Mouse (Mus musculus) heart, embryonic 16.5 days (tissue): ENCODE data around the gene Dusp7. TPM values are rescaled to one million over a fixed set of nuclear protein-coding genes. Genes with fewer than 3 reads are reported as not detected.

Experiments used
- ATAC-seq: fragments of 200-750 bp; cut with Nextera tagmentation; replicated peaks from 2 replicates; pipeline ENCODE4 v1.8.0; 2017; ENCODE audit warnings: moderate number of reproducible peaks; ENCODE audit not compliant: insufficient read depth, low FRiP score; ENCODE audit errors: extremely low read depth
- H3K27ac ChIP-seq: fragments of 300-500 bp; sonication (generic); 2 replicates; pipeline ENCODE4 v1.5.1; 2014; ENCODE audit warnings: mild to moderate bottlenecking, low read length, control low read depth, moderate library complexity
- H3K27me3 ChIP-seq: fragments of 300-500 bp; sonication (generic); 2 replicates; pipeline ENCODE4 v1.6.1; 2014; ENCODE audit warnings: low read length, mixed read lengths; ENCODE audit not compliant: control insufficient read depth, insufficient read depth
- H3K36me3 ChIP-seq: fragments of 300-500 bp; sonication (generic); 2 replicates; pipeline ENCODE4 v1.6.1; 2014; ENCODE audit not compliant: control insufficient read depth, insufficient read depth
- H3K4me1 ChIP-seq: fragments of 300-500 bp; sonication (generic); 2 replicates; pipeline ENCODE4 v1.6.1; 2014; ENCODE audit warnings: low read length, mixed read lengths; ENCODE audit not compliant: control insufficient read depth, insufficient read depth
- H3K4me2 ChIP-seq: fragments of 300-500 bp; sonication (generic); 2 replicates; pipeline ENCODE4 v1.6.1; 2014; ENCODE audit warnings: low read depth, mild to moderate bottlenecking, control low read depth, low read length
- H3K4me3 ChIP-seq: fragments of 300-500 bp; sonication (generic); 2 replicates; pipeline ENCODE4 v1.5.1; 2014; ENCODE audit warnings: mild to moderate bottlenecking, control low read depth, low read length
- H3K9ac ChIP-seq: fragments of 300-500 bp; sonication (generic); 2 replicates; pipeline ENCODE4 v1.6.1; 2014; ENCODE audit warnings: low read length, control low read depth
- H3K9me3 ChIP-seq: fragments of 300-500 bp; sonication (generic); replicated peaks from 2 replicates; pipeline ENCODE4 v1.6.1; 2016; ENCODE audit warnings: low read length; ENCODE audit not compliant: control insufficient read depth
- whole genome bisulfite sequencing: fragments of 180-500 bp; shearing (Covaris S2); extraction: QIAGEN DNeasy Blood & Tissue Kit; methylation state at CpG from one replicate; pipeline ENCODE4 v1.1.7; 2014; 5-methylcytosine and 5-hydroxymethylcytosine counted together
- polyA plus RNA-seq: library from polyadenylated mRNA; unstranded; fragments of >200 nt; fragmentation: Nextera tagmentation; extraction: Ambion mirVana; gene quantifications from 2 replicates; pipeline ENCODE4 v1.2.1, GENCODE M21; 2015

Dusp7 gene
- polyA plus RNA-seq, 1 experiment from 2014 or later = 7.9 TPM

DNA sequence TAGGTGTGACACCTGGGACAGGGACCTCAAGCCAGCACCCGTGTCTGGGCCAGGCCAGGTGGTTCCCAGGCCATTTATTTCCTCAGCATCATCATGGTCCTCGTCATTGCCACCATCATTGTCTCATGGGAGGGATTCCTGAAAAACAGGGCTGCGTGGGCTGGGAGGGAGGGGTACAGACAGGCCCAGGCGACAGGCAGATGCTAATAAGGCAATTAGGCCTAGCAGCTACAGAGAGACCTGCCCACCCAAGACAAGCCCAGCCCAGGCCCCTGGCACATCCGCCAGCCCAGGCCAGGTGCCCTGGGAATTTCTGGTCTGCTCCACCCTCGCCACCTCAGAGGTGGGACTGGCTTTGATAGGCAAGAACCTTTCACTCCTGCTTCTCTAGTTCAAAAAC lies 9.1 kb upstream of the Dusp7 start:
- Histone ChIP-seq H3K4me1 (peaks cover 5% of the 10 kb centered on the region; the same call in 1 of the 2 replicates), H3K4me3 (no peak overlapping the region)
- 82% methylated on average over 6 of the region's 6 CpGs for WGBS

DNA sequence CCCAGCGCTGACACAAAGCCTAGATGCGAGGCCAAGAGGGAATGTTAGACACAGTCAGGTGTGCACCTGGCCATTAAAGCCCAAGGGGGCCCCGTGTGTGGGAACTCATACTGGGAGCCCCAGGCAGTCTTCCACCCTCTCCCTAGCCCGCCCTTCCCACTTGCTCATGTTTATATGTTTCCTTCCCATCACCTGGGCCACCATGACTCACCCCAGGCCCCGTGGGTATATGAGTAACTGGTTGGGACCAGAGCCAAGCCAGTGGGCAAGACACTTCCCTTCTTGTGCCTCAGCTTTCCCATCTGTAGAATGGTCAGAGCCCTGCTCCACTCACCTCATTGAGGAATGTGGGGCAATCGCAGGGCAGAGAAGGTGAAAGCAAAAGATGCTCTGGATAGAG lies 7.3 kb upstream of the Dusp7 start:
- Histone ChIP-seq H3K9ac (no peak overlapping the region), H3K36me3 (no peaks in the 10 kb centered on the region), H3K27me3 (no peaks in the 10 kb centered on the region), H3K9me3 (no peaks in the 10 kb centered on the region), H3K4me3 (no peak overlapping the region), H3K4me2 (no peak overlapping the region), H3K4me1 (peaks cover 3% of the 10 kb centered on the region; the same call in 1 of the 2 replicates), H3K27ac (no peak overlapping the region)
- no peak for ATAC-seq
- WGBS = 85% methylated on average over 6 of the region's 6 CpGs

More for the DNA sequence above, 9.1 kb upstream of the Dusp7 start:
- Histone ChIP-seq H3K27me3 (no peaks in the 10 kb centered on the region), H3K27ac (no peak overlapping the region), H3K9ac (no peak overlapping the region), H3K36me3 (no peaks in the 10 kb centered on the region), H3K9me3 (no peaks in the 10 kb centered on the region), H3K4me2 (no peak overlapping the region)
- ATAC-seq = no peak

DNA sequence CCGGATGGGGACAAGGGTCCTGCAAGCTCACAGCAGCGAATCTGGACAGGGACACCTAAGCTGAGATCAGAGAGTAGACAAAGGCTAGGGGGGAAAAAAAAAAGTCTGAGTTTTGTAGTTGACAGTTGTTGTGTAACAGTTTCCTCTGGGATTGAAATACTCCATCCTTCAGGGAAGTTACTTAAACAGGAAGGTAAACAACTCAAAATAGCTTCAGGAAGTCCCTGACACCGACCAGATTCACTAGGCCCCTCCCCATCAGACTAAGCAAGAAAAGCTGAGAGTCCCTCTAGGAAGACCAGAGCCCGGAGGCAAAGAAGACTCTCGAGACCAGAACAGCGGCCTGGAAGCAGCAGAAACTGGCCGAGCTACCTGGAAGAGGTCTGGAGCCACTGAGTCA lies 3.1 kb upstream of the Dusp7 start:
- Histone ChIP-seq H3K36me3 (no peaks in the 10 kb centered on the region), H3K27ac (no peak overlapping the region), H3K4me3 (no peak overlapping the region), H3K9ac (no peak overlapping the region), H3K4me1 (peaks cover 7% of the 10 kb centered on the region), H3K9me3 (no peaks in the 10 kb centered on the region), H3K4me2 (no peak overlapping the region), H3K27me3 (no peaks in the 10 kb centered on the region)
- no peak for ATAC-seq
- WGBS = 59% methylated on average over 7 of the region's 7 CpGs

DNA sequence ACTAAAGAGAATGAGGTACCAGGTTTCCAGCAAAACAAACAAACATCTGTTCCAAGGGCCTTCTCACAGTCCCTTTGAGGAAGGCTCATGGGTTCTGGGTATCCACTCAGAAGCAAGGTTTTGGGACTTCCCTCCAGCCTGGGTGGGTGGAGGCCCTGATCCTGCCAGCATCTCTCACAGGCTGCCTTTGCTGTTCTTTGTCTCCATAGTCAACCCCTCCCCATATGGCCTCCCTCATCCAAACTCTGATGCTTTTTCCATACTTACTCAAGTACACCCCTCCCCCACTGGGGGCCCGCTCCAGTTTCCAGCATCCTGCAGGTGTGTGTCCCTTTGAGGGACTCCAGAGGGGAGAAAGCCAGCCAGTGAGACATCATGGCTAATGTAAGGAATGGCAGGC lies 2.2 kb upstream of the Dusp7 start:
- no peak overlapping the region for H3K4me3 ChIP-seq
- H3K9me3 ChIP-seq = no peaks in the 10 kb centered on the region
- no peaks in the 10 kb centered on the region for H3K27me3 ChIP-seq
- H3K4me1 ChIP-seq = peaks cover 15% of the 10 kb centered on the region
- no peak for ATAC-seq
- no peak overlapping the region for H3K4me2 ChIP-seq
- 44% methylated on average over 1 of the region's 1 CpGs for WGBS
- H3K27ac ChIP-seq = no peak overlapping the region
- no peak overlapping the region for H3K9ac ChIP-seq
- 0 out of 2 replicates have a peak, but pooled peaks cover 2% of the 10 kb centered on the region for H3K36me3 ChIP-seq

DNA sequence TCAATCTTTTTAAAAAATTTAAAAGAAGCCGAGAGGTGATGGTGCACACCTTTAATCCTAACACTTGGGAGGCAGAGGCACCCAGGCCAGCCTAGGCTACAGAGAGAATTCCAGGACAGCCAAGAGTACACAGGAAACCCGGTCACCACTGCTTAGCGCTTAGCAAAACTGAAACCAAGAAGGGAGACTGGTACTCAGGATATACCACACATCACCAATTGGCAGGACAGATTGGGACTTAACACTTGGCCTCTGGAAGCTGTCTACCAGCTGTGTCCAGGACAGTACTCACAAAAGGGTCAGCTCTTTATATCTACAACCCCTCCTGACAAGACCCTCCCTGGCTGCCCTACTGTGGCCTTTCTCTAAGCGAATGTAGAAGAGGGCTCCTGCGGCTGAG lies 1.4 kb upstream of the Dusp7 start:
- 18% methylated on average over 5 of the region's 5 CpGs for WGBS
- ATAC-seq = no peak
- peaks cover 23% of the 10 kb centered on the region for H3K4me1 ChIP-seq

DNA sequence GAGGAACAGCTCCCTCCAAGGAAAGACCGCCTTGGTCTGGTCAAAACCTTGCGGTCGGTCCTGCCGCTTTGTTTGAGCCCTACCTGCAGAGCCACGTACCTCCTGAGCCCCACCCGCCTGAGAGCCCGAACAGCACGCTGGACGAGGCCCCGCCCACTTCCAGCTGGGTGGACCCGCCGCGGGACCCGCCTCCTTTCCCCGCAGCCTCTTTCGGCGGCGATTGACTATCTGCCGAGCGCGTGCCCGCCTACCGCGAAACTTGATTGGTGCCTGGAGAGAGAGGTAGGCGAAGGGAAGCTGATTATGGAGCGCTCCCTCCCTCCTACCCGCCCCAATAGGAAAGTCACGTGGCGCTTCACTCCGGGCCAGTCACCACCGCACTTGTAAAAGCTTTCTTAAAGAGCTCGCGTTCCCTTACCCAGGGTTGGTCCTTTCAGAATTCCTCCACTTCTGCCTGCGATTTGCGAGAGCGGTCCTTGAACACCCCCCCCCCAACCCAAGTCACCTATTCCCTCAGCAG lies 780 bp upstream of the Dusp7 start:
- under 1% methylated on average over 36 of the region's 36 CpGs for WGBS
- Histone ChIP-seq H3K9ac (peak overlapping the region; percentile 91), H3K9me3 (no peaks in the 10 kb centered on the region)

More for the DNA sequence above, 1.4 kb upstream of the Dusp7 start:
- Histone ChIP-seq H3K27me3 (no peaks in the 10 kb centered on the region), H3K4me3 (peak overlapping the region; percentile 72), H3K27ac (peak overlapping the region; percentile 65), H3K4me2 (peak overlapping the region; percentile 99), H3K9me3 (no peaks in the 10 kb centered on the region), H3K36me3 (0 out of 2 replicates have a peak, but pooled peaks cover 3% of the 10 kb centered on the region), H3K9ac (peak overlapping the region; percentile 73)

DNA sequence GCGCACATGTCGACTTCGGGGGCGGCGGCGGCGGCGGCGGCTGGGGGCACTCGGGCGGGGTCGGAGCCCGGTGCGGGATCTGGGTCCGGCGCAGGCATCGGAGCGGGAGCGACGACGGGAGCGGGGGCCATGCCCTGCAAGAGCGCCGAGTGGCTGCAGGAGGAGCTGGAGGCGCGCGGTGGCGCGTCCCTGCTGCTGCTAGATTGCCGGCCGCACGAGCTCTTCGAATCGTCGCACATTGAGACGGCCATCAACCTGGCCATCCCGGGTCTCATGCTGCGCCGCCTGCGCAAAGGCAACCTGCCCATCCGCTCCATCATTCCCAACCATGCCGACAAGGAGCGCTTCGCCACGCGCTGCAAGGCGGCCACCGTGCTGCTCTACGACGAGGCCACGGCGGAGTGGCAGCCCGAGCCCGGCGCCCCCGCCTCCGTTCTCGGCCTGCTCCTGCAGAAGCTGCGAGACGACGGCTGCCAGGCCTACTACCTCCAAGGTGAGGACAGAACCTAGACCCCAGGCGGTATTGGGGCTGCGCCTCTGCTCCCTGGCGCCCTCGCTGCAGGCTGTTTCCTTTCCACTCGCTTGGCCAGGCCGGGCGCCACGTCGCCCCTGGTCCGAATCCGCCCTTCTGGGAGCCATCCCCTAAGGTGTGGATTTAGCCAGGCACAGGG lies 534 bp downstream of the Dusp7 start:
- under 1% methylated on average over 61 of the region's 72 CpGs for WGBS
- H3K4me2 ChIP-seq = peak overlapping the region; percentile 99
- H3K4me1 ChIP-seq = peaks cover 32% of the 10 kb centered on the region

More for the DNA sequence above, 780 bp upstream of the Dusp7 start:
- Histone ChIP-seq H3K4me2 (peak overlapping the region; percentile 99), H3K27me3 (no peaks in the 10 kb centered on the region), H3K36me3 (peaks cover 7% of the 10 kb centered on the region; the same call in 1 of the 2 replicates), H3K27ac (peak overlapping the region; percentile 96), H3K4me3 (peak overlapping the region; percentile 72), H3K4me1 (peaks cover 30% of the 10 kb centered on the region)
- peak; percentile 88 for ATAC-seq

DNA sequence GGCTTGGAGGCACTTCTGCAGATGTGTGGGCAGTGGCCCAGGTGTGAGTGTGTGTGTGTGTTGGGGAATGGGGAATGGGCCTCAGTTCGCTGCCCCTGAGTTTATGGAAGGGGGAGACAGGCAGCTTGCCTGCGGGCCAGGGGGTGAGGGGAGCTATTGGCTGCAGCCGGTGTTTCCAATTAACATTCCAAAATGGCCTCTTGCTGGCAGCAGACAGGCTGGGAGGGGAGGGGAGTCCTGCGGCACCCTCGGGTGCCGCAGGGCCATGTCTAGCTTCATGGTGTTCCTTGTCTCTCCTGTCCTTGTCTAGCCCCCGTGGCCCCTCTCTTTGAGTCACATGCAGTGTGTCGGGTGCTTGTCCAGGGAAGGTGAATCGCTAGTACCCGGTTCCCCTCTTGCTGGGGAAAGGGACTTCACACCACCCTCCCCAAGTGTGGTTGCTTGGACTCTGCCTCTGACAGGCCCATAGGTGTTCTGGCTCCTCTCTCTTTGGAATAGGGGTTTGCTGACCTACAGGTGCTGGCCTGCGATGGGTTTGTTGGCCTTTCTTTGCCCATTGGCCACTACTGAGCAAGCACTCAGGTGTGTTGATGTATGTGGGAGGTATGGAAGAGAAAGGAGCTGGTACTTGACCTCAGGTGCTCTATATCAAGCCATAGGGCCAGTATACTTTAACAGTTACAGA lies 1.5 kb downstream of the Dusp7 start:
- Histone ChIP-seq H3K9ac (peak overlapping the region; percentile 91), H3K27me3 (no peaks in the 10 kb centered on the region), H3K4me1 (peaks cover 32% of the 10 kb centered on the region), H3K4me3 (peak overlapping the region; percentile 72), H3K27ac (peak overlapping the region; percentile 96), H3K9me3 (no peaks in the 10 kb centered on the region), H3K4me2 (peak overlapping the region; percentile 99), H3K36me3 (peaks cover 23% of the 10 kb centered on the region)
- ATAC-seq = no peak
- WGBS = 6% methylated on average over 11 of the region's 11 CpGs

More for the DNA sequence above, 534 bp downstream of the Dusp7 start:
- Histone ChIP-seq H3K27me3 (no peaks in the 10 kb centered on the region), H3K9ac (peak overlapping the region; percentile 91), H3K27ac (peak overlapping the region; percentile 96), H3K4me3 (peak overlapping the region; percentile 72), H3K9me3 (no peaks in the 10 kb centered on the region), H3K36me3 (peaks cover 18% of the 10 kb centered on the region)
- peak; percentile 8; the same call in 1 of the 2 replicates for ATAC-seq
